Mouse (Mus musculus) urinary bladder, postnatal 36 days (tissue): ENCODE measurements at regions not wholly inside any gene's neighbourhood (a gene's known extent, or its start where the extent isn't known, plus 50 kb on each side); places are given as distances from the start of the nearest gene placed in this dataset.
"Not testable (repeated sequence)": the region's sequence is repeated elsewhere in the genome, so short reads cannot be mapped to it uniquely, and the experiment has no call there.

Experiments
- DNase-seq, 2 experiments: peaks; one replicate each; pipeline ENCODE4 v3.0.0; 2022; ENCODE audit warnings: low spot score in 2 of 2, mixed read lengths in 1 of 2

DNA sequence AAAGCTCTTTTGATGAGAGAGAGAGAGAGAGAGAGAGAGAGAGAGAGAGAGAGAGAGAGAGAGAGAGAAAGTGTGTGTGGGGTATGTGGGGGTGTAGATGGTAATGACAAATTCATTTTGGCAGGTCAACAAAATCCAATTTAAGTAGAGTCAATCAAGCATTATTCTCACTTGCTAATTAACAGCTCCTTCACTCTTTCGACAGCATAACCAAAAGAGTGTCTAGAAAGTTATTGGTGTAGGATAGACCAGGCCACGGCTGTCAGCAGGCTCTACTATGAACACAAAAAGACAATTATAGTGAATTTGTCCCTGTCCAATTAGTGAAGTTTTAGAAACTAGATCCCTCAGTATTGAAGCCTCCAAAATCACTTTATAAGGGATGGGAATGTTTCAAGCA, 378.2 kb downstream of the Pcdh20 start:
- no peak for DNase-seq

DNA sequence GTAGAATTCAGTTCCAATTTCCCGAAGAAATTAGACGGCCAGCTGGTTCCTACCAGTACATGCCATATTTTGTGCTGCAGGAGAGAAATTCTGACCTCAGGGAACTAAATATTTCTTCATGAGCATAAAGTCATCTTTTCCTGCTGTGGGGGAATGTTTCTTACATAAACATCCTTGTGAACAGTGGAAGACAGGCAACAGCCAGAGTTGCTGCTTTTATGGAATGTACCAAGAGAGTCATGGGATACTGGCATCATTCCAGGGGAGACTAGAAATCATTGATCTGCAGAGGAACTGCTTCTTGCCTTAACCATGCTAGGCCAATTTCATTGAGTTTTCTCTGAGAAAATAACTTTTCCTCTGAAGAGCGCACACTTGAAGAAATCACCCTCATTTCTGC, 386.3 kb downstream of the Pcdh20 start:
- no peak for DNase-seq

DNA sequence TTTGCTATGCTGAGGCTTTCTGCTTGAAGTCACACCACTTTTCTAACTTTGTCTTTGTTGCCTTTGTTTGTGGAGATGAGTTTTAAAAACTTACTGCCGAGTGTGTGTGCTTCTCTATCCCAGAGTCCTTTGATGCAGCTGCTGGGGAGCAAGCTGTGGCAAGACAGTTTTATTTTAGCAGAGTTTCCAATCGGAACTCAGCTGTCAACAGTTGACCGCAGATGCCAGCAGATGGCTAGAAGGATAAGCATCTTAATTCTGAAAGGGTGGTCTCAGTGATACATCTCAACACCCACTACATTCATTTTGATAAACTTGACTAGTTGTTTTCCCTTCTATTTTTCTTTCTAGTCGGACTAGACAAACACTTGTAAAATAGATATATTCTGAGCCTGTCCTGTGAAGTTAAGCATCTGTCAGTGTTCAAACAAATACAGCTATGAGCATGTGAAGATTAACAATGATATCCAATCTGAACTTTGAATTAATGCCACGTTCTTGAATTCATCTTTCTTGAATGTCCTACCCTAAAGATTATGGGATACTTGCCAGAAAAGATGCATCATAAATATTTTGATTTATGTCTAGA, 398.2 kb downstream of the Pcdh20 start:
- DNase-seq, result no peak

DNA sequence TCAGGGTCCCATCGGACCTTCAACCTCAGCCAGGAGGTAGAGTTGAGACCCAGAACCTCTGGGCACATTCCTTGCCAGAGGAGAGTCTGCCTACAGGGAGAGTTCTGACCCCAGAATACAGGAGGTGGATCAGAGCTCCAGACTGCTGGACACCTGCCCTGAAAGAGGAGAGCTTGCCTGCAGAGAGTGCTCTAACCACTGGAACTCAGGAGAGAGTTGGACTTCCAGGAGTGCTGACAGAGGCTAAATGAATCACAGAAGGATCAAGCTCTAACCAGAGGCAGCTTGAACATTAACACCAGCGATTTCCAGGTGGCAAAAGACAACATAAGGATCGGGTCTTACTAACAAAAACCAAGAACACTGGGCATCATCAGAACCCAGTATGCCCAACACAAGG, 423.6 kb downstream of the Pcdh20 start:
- not testable (repeated sequence) for DNase-seq

DNA sequence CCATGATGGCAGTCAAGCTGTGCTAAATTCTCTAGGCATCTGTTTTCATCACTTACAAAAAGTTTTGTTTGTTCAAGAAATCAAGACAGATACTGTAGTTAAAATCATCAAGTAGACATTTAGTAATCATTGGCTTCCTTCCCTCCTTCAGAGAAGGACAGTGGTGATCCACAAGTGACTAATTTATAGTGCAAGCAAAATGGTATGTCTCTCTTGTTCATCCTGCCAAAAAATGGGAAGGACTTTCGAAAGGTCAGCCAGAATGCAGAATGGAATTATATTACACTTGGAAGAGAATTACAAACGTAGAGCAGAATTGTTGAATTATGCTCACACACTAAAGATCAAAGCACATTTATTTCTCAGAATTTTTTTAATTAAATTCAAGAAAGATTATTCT, 457.3 kb downstream of the Pcdh20 start:
- DNase-seq, result no peak

DNA sequence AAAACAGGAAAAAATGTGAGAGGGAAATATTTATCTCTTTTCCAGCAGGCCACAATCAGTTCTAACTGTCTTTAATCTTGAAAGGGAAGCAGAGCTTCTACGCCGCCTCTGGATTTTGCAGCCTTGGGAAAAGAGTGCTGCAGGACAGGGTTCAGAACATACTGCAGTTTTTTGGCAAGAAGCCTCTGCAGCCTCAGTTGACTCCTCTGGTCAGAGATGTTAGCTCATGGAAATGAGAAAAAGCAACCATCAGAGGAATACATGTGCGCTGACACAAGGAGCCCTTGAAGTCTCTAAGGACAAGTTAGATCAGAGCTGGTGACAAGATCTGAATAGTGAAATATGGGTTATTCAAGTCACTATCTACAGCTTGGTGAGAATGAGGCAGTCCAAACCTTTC, 458.0 kb downstream of the Pcdh20 start:
- DNase-seq, result peak in 1 of 2 experiments; percentile 2

DNA sequence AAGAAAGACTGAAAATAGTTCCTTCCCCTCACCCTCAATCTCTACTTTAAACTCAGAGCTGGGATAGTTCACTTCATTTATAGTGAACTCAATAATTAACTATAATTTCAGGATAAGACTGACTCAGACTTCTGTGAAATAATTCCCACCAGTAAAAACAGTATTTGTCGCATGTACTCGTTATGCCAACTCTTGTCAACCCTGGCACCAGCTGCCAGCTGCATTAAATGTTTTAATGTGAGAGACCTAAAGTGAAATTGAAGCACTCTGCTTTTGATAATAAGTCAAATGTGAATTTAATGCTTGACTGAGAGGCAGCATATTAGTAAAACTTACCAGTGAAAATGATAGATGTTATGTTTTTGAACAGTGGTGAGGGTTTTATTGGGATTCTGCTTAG, 474.6 kb downstream of the Pcdh20 start:
- DNase-seq, result no peak
